Mouse (Mus musculus) gastrocnemius, postnatal 4 days (tissue): ENCODE data around the gene Ide. TPM values are rescaled to one million over a fixed set of nuclear protein-coding genes. Genes with fewer than 3 reads are reported as not detected.

Experiments used
- DNase-seq, 2 experiments: peaks; one replicate each; pipeline ENCODE4 v3.0.0; 2021 to 2022; ENCODE audit warnings: low spot score in 2 of 2, mixed read lengths in 2 of 2
- total RNA-seq, 2 experiments: library from RNA; stranded (reverse); gene quantifications; 2 replicates each; pipeline ENCODE4 v1.2.3; 2021

Ide gene
- total RNA-seq, 2 experiments from 2014 or later: 72.6 to 78.8 TPM

DNA sequence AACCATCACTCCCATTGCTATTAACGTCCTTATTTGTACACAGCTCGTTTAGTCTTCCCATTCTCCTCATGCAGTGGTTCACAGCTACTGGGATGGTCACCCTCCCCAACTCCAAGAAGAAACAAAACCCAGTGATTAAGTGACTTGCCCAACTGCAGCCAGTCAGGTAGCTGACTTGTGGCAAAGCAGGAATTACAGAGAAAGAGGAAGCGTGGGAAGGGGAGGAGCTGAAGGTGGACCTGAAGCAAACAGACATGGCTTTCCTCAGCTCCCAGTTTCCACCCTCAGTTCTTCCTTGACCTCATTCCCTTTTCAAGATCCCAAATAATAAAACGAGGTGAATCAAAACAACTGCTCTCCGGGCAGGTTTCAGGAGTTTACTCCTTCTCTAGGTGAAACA, 2.8 kb upstream of the Ide start:
- DNase-seq: no peak

DNA sequence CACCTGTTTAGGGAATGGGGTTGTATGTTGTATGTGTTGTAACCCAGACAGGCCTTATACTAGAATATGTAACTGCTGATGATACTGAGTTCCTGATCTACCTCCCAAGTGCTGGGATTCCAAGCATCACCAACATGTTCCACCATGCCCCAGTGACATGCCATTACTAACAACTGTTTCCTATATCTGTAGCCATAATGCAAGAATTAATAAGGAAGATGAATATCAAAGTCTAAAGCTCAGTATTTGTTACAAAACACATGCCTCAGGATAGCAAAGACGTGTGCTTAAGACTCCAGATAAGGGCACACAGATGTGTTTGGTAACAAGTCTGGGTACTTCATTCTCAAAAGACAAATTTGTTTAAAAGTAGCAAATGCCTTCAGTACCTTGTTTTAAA, 2.3 kb downstream of the Ide start:
- no peak for DNase-seq

DNA sequence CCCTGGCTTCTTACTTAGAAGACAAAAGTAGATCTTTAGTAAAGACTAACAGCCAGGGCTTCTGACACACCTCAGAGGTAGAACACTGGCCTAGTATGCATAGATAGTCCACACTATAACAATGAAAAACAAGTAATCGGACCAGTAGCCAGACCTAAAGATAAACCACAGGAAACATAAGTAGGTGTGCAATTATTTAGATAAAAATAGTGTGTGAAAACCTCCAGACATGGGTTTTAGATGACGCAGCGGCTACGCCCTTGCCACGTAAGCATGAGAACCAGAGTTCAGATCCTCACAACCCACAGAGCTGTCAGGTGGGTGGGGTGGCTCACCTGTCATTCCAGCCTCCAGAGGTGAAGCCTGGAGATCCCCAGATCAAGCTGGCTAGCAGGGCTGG, 4.3 kb downstream of the Ide start:
- DNase-seq: no peak

DNA sequence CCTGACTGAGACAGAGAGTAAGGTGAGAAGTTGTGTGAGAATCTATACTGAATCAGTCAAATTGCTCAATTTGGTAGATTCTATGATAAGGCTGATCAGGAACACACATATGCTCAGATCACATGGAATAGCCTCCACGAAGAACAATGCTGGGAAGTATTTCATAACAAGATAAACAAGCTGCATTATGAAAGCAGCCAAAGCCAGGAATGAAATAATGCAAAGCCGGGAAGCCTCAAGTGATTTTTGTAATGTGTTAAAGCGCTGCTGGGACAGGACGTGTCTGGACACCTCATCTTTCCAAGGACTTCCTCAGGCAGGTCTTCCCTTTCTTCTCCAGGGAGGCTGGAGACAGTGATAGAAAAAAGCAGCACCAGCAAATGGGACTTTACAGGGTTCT, 4.9 kb downstream of the Ide start:
- DNase-seq: no peak

DNA sequence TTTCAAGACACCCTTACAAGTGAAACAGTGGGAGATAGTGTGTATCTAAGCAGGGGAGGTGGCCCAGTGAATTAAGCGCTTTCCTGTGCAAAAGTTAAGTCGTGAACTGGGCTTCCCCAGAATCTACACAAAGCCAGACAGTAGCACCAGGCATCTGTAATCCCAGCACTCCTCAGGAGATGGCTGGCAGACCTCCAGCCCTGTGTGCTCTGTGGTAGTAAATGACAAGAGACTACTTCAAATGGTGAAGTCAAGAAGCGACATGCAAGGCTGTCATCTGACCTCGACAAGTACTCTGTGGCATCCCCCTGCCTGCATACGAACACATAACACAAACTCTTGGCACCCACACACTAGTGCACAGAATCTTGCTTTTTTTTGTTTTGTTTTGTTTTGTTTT, 10.4 kb downstream of the Ide start:
- no peak for DNase-seq

DNA sequence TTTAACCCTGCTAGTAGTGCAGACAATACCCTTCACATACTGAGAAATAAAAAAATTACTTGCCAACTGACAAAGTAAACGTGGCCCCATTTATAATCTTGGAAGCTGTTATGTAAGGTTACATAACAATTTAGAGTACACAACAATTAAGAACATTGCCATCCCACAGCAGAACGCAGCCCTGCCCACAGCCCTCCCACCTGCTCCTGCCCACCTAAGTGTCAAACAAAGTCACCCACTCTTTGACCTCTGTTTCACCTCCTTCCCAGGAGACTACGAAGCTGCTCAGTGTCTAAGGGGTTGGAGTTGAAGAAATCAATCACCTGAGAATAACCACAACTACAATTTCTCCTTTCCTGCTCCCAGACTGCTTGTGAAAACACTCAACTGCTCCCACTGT, 14.1 kb downstream of the Ide start:
- no peak for DNase-seq

DNA sequence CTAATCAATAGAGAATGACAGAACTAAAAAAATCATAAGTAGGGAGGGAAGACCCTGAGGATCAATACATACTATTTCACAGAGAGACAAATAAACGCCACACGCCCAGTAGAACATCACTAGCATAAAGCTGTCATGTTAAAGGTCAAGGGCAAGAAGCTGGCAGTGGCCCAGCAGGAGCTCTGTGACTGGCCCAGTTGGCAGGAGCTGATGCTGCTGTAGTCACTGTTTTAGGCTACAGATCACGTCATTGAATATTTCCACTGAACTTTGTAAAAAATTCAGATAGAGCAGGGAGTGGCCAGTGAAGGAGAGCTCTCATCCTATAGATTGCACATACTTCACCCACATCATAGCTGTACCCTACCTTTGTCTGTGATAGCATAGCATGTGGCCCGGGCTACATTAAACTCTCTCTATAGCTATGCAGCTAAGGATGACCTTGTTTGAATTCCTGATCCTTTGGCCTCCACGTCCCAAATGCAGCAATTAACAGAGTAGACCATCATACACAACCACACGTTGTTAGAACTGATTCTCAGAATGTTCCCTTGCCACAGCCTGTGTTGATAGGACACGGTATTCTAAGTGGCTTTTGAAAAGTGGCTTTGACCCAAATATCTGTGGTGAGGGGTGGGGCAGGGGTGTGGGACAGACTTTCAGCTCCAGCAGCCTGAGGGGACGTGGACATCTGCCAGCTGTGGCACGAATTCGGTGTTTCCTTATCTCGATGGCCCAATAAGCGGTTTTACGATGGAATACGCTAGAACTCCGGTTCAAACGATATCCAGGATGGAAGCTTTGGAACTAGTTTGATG, 16.6 kb downstream of the Ide start:
- DNase-seq: no peak

DNA sequence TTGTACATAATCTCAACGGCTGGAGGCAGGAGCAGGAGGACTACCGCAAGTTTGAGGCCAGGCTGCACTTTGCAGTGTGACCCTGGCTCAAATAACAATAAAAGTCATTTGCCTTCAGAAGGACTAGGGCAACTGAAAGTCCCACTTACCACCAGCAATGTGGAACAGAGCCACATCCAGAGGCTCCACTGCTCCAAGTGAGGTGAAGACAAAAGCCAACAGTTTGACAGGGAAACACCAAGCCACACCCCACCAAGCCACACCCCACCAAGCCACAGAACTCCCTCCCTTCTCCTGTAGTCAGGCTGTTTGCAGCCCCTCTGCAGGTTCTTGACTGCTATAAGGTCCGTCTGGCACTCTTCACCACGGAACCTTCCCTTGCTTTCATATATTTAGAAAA, 20.3 kb downstream of the Ide start:
- DNase-seq: no peak

DNA sequence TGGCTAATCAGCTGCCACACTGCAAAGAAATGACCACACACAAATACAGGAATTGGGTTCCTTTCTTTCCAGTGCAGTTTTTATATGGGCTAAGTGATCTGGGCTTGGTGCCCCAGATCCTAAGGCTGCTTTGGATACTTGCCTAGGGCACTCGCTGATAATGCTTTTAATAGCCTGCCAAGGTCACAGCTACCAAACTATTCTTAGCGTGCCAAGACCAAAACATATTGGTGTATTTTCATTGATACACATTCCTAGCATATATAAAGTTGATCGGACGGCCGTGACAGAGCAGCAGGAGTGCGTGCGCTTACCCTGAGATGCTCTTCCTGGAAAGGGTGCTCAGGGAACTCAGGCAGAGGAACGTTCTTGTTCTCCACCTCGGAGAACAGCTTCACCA, 22.6 kb downstream of the Ide start:
- DNase-seq: no peak

DNA sequence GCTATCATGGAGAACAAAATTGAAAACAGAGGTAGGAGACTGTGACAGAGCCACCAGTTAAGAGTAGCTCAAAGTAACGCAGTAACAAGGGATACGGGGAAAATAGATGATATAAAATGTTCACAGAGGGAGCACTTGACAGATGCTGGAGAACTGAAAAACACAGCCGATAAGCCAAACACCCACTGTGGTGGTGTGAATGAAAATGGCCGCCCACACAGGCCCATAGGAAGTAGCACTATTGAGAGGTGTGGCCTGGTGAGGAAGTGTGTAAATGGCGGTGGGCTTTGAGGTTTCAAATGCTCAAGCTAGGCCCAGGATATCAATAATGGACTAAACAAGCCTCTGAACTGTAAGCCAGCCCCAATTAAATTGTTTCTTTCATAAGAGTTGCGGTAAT, 26.2 kb downstream of the Ide start:
- no peak for DNase-seq

DNA sequence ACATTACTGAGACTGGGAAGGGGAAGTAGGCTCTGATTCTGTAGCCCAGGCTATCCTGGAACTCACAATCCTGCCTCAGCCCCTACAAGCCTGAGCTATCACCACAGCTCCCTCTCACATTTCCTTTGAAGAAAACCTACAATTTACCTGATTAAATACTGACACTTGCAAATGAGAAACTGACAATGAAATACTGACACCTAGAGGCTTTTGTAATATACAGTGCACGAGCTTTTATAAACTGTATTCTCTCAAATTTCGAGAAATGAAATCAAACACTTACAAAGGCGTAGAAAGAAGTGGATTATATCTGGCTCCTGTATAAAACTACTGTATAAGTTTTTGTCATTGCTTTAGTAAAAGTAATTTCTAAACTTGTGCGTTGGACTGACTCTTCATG, 27.5 kb downstream of the Ide start:
- no peak for DNase-seq

DNA sequence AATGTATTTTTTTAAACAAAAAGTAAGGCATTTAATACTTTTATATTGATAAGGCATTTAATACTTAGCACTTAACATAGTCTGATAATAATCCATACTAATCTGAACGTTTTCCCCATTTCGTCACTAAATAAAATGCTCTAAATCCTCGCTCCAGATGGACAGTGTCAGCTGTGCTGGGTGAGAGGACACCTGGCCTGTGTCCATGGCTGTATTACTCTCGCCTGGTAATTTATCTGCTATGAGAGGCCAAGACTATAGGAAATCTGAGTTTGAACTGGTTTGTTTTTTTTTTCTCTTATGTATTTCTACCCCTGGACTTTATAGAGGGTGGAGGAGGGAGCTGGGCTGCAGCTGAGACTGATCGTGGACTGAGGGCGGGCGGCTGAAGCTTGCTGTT, 28.7 kb downstream of the Ide start:
- DNase-seq: no peak

DNA sequence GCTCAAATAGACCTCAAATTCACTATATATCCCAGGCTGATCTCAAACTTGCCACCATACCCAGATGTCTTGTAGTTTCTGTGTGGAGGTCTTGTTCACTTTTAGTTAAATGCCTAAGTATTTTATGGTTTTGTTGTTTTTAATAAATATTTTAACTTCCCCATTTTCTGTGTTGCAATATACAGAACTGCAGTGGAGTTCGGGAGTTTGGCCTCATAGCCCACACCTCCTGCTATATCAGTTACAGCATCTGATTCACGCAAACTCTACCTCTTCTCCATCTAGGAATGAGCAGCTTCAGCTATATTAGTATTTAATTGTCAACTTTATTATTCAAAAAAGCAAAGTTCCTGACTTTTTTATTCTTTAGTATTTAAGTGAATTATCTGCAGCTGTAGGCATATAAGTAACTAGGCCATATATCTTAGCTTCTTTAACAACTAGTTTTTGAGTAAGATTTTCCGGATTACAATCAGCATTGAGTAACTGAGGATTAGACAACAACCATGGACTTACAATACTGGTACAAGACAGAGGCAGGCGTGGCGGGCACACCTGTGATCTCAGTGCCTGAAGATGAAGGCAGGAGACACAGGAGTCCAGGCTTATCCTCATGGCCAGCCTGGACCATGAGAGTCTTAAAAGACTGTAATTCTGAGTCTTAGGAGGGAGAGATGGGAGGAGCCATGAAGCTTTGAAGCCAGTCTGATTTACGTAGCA, 29.7 kb downstream of the Ide start:
- DNase-seq: no peak

DNA sequence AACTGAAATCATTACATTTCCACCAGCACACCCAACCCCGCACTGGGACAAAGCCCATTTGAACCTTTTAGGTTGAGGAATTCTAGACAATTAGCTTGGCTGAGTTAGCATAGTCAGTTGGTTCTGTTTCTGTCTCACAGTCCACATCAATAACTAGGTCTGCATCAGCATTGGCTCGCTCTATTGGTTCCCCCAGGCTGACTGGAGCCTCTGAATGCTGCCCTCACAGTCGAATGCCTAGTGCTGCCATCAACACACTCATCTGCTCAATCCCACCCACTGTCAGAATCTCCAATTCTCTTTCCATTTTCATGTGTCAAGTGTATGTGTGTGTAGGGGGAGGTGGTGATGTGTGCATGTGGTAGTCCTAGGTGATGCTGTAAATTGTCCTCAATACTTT, 31.5 kb downstream of the Ide start:
- DNase-seq: no peak

DNA sequence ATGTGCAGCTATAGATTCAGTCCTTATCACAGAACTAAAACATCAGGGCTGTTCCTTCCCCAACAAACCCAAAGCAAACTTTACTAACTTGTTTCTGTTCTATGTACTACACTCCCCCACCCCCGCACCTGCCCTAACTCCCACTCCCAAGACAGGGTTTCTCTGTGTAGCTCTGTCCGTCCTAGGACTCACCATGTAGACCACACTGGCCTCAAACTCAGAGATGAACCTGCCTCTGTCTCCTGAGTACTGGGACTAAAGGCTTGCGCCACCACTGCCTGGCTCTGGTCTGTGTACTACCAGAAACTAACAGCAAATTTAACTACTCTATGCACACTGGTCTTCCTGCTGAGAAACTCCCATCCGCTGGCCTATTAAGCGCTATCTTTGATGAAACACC, 32.8 kb downstream of the Ide start:
- no peak for DNase-seq

DNA sequence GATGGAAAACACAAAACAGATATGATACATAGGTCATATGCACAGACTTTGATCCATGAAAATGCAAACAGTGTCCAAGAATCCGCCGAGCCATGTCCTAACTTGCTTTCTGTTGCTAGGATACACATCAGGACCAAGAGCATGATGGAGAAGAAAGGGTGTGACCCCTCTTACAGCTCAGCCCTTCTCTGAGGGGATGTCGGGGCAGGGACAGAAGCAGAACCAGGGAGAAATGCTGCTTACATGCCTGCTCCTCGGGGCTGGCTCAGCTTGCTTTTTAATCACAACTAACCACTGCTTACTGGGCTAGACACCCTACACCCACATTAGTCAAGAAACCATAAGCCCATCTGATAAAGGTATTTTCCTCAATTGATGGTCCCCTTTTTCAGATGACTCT, 33.6 kb downstream of the Ide start:
- DNase-seq: no peak

DNA sequence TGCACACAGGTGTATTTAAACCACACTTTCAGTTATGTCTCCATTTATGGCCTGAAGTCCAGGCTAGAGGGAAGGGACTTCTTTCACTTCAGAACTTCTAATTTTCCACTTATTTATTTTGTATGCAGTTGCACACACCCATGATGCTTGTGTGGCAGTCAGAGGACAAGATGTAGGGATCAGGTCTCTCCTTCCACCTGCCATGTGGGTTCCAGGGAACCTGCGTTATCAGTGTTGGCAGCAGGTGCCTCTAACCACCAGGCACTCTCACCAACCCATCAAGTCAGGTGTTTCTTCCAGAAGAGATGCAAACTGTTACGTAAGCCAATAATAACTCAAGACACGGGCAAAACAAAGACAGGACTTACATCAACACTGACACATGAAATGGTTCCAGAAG, 35.9 kb downstream of the Ide start:
- no peak for DNase-seq

DNA sequence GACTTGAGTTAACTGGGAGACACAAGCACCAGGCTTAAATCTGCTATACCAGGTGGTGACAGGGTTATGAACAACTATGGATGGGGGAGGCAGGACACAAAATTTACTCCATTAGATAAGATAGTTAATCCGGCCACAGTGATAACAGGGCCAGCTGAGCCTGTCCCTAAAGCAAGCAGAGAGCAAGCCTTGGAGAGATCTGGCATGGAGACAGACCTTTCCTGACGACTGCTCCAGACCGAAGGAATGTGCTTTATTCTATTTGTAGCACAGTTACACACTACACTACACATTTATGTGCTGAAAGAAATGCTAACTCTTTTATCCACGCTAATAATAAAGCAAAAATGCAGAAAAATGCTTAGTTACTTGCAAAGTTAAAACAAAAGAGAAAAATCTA, 46.0 kb downstream of the Ide start:
- no peak for DNase-seq

DNA sequence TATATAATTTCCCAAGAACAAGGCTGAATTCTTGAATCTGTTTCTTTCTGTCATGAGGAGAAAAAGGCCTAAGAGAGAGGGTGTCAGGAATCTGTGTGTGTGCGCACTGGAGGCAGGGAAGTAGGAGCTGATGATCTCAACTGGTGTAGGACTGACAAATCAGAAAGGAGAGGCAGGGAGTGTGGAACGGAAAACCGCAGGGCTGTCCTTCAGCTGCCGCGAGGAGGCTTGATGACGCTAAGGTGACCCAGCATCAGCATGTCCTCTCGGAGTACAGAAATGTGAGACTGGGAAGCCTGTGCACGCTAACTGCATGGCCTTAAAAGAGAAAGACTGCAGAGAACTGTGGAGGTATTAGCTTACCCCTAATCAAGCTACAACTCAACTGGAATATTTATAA, 46.7 kb downstream of the Ide start:
- no peak for DNase-seq

DNA sequence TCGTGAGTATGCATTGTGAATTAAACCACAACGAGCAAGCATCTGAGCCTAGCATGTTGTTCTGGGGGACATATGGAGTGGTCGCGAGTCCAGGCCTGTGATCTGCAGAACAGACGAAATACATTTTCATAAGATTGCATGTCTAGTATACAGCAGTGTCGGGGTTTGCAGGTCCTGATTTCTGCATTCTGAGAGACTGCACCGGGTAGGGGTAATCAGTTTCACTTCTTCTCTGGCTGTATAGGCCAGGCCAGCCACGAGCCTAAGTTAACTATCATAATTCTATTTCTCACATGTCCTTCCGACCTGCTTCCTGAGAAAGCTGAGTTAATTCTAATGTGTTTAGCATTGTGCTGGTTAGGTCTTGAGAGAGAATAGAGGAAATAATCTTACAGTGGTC, 52.9 kb downstream of the Ide start:
- no peak for DNase-seq

DNA sequence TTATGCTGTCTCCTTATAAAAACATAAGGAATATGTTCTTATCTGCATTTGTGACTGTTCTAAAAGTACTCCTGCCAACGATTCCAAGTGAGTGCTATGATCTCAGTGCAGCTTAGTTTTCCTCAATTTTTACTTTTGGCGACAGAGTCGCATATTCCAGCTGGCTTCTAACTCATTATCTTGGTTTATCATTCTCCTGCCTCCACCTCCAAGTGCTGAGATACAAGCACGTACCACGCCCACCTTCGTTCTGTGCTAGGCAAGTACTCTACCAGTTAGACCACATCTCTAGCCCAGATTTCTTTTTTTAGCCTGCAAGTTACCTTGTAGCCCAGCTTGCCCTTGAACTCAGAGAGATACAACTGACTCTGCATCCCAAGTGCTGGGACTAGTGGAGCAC, 54.5 kb downstream of the Ide start:
- DNase-seq: no peak

DNA sequence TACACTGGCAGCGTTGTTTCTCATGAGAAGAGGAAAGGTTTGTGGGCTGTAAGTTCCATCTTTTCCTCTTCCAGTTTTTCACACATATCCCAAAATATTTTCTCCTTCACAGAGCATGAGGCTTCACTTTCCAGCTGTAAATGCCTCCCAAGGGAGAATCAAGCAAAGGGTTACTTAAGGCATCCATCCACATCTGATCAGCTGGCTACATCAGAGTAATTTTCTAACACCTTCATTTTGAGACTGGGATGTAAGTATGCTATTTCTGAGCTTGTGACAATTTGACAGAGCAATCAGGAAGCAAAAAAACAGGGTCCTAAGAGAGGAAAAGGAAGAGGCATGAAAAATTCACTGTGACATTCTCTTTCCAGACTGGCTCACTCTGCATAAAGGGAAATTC, 55.9 kb downstream of the Ide start:
- no peak for DNase-seq

DNA sequence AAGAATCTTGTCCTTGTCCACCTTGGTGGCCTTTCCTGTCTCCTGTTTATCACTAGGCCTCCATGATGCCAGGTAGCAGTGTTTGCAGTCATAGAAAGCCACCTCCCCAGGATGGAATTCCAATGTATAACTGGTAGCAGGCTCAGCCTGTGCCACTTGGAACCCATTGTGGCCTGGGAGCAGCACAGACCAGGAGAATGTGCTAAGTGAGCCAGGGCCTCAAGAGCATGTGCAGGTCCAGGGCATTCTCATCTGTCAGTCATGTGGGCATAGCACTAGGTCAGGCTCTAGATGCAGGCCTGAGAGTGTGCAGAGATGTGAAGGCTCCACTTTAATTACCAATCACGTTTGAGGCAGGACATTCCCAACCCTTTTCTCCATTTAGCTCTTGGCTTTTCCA, 58.5 kb downstream of the Ide start:
- no peak for DNase-seq
